Mouse (Mus musculus) kidney, adult 2 months (tissue): ENCODE measurements around the gene Opn4. TPM values are rescaled to one million over a fixed set of nuclear protein-coding genes. Genes with fewer than 3 reads are reported as not detected.

Source experiments
- DNase-seq: peaks from one replicate; pipeline ENCODE4 v3.0.0; 2021
- H3K27ac ChIP-seq: fragments of 200-500 bp; 2 replicates; pipeline ENCODE4 v1.5.1; 2012; ENCODE audit warnings: low read depth, low read length, control low read depth, inconsistent platforms; ENCODE audit not compliant: insufficient read depth
- H3K27me3 ChIP-seq: fragments of 200-500 bp; replicated peaks from 2 replicates; pipeline ENCODE4 v1.6.1; 2012; ENCODE audit warnings: mild to moderate bottlenecking, moderate library complexity, low read length, inconsistent platforms; ENCODE audit not compliant: control insufficient read depth, insufficient read depth
- H3K36me3 ChIP-seq: fragments of 200-500 bp; 2 replicates; pipeline ENCODE4 v1.6.1; 2012; ENCODE audit warnings: mild to moderate bottlenecking, moderate library complexity, low read length, inconsistent platforms; ENCODE audit not compliant: control insufficient read depth, insufficient read depth
- H3K4me1 ChIP-seq: fragments of 200-500 bp; 2 replicates; pipeline ENCODE4 v1.6.1; 2011; ENCODE audit warnings: low read length; ENCODE audit not compliant: control insufficient read depth, insufficient read depth
- H3K4me3 ChIP-seq: fragments of 200-500 bp; 2 replicates; pipeline ENCODE4 v1.5.1; 2011; ENCODE audit warnings: mild to moderate bottlenecking, low read depth, low read length, control low read depth; ENCODE audit not compliant: insufficient read depth
- CTCF ChIP-seq: fragments of 200-500 bp; conservative IDR thresholded peaks from 2 replicates; pipeline ENCODE4 v1.5.1; 2011; ENCODE audit warnings: low read depth, mild to moderate bottlenecking, control low read depth, low read length, moderate library complexity, mixed read lengths; ENCODE audit not compliant: insufficient read depth, insufficient read length
- POLR2A ChIP-seq: fragments of 200-500 bp; IDR thresholded peaks from one replicate; pipeline ENCODE4 v1.6.1; 2011; ENCODE audit warnings: low read depth, low read length, control low read depth
- WGBS: fragments of 180-500 bp; shearing (Covaris S2); methylation state at CpG from one replicate; pipeline ENCODE4 v1.1.7; 2018; 5-methylcytosine and 5-hydroxymethylcytosine counted together
- polyA plus RNA-seq: library from polyadenylated mRNA; depleted of rRNA; stranded (reverse); fragments of >200 nt; gene quantifications from 2 replicates; pipeline ENCODE4 v1.2.3, GENCODE M21; 2012

Opn4 gene
- polyA plus RNA-seq, 1 experiment, result not detected

- 88% methylated on average over 9 of the region's 9 CpGs for WGBS
- TF ChIP-seq POLR2A (no peak), CTCF (no peak)
Measured at GRCm38 (mm10) chr14:34558947-34559346, 41.0 kb downstream of the Opn4 start.

GRCm38 (mm10) chr14:34555211-34555610, 44.7 kb downstream of the Opn4 start:
- 63% methylated on average over 13 of the region's 13 CpGs for WGBS
- no peak for TF ChIP-seq POLR2A
- no peak for TF ChIP-seq CTCF

More at GRCm38 (mm10) chr14:34558947-34559346, 41.0 kb downstream of the Opn4 start:
- Histone ChIP-seq H3K4me1 (no peaks in the 10 kb centered on the region), H3K4me3 (no peak overlapping the region), H3K36me3 (no peaks in the 10 kb centered on the region), H3K27ac (no peak overlapping the region), H3K27me3 (no peaks in the 10 kb centered on the region)
- no peak for DNase-seq

GRCm38 (mm10) chr14:34554047-34554446, 45.9 kb downstream of the Opn4 start:
- peak; percentile 66 for DNase-seq
- H3K27ac ChIP-seq, result no peak overlapping the region
- H3K4me1 ChIP-seq, result no peaks in the 10 kb centered on the region
- WGBS, result 42% methylated on average over 3 of the region's 3 CpGs
- no peaks in the 10 kb centered on the region for H3K27me3 ChIP-seq
- no peak overlapping the region for H3K4me3 ChIP-seq
- H3K36me3 ChIP-seq, result no peaks in the 10 kb centered on the region
- TF ChIP-seq POLR2A (no peak), CTCF (no peak)

More at GRCm38 (mm10) chr14:34555211-34555610, 44.7 kb downstream of the Opn4 start:
- Histone ChIP-seq H3K36me3 (no peaks in the 10 kb centered on the region), H3K27ac (no peak overlapping the region), H3K4me1 (no peaks in the 10 kb centered on the region), H3K27me3 (no peaks in the 10 kb centered on the region), H3K4me3 (no peak overlapping the region)
- DNase-seq, result no peak

- DNase-seq, result no peak
- WGBS, result 59% methylated on average over 6 of the region's 6 CpGs
Measured at GRCm38 (mm10) chr14:34553470-34553869, 46.5 kb downstream of the Opn4 start.

GRCm38 (mm10) chr14:34552226-34552625, 47.7 kb downstream of the Opn4 start:
- Histone ChIP-seq H3K4me3 (no peak overlapping the region), H3K27ac (no peak overlapping the region), H3K27me3 (no peaks in the 10 kb centered on the region), H3K4me1 (no peaks in the 10 kb centered on the region), H3K36me3 (no peaks in the 10 kb centered on the region)
- WGBS, result 96% methylated on average over 5 of the region's 5 CpGs
- TF ChIP-seq CTCF, result no peak
- no peak for TF ChIP-seq POLR2A
- DNase-seq, result no peak

More at GRCm38 (mm10) chr14:34553470-34553869, 46.5 kb downstream of the Opn4 start:
- no peak overlapping the region for H3K4me3 ChIP-seq
- H3K27ac ChIP-seq, result no peak overlapping the region
- no peak for TF ChIP-seq CTCF
- no peak for TF ChIP-seq POLR2A
- H3K27me3 ChIP-seq, result no peaks in the 10 kb centered on the region
- no peaks in the 10 kb centered on the region for H3K4me1 ChIP-seq
- no peaks in the 10 kb centered on the region for H3K36me3 ChIP-seq

- Histone ChIP-seq H3K27ac (0 out of 2 replicates have a peak overlapping the region, but pooled peaks have one; percentile 29), H3K27me3 (no peaks in the 10 kb centered on the region), H3K36me3 (no peaks in the 10 kb centered on the region), H3K4me3 (peak overlapping the region; percentile 59), H3K4me1 (no peaks in the 10 kb centered on the region)
- DNase-seq, result peak; percentile 84
- under 1% methylated on average over 55 of the region's 55 CpGs for WGBS
- TF ChIP-seq POLR2A (no peak), CTCF (peak; percentile 80)
Measured at GRCm38 (mm10) chr14:34549004-34549671, 50.8 kb downstream of the Opn4 start.

GRCm38 (mm10) chr14:34548391-34549001, 51.4 kb downstream of the Opn4 start:
- H3K4me3 ChIP-seq, result peak overlapping the region; percentile 59
- no peaks in the 10 kb centered on the region for H3K4me1 ChIP-seq
- 3% methylated on average over 27 of the region's 27 CpGs for WGBS
- peak; percentile 47 for DNase-seq
- H3K27me3 ChIP-seq, result no peaks in the 10 kb centered on the region
- TF ChIP-seq CTCF, result no peak
- TF ChIP-seq POLR2A, result no peak
- peak overlapping the region; percentile 29; the same call in 1 of the 2 replicates for H3K27ac ChIP-seq
- H3K36me3 ChIP-seq, result no peaks in the 10 kb centered on the region
